Mouse (Mus musculus): ENCODE results near the gene Mapk10.

The Mapk10 gene

GRCm38 (mm10) chr5:103071006-103071612 is 140.0 kb downstream of the Mapk10 start:
- no peak for DNase-seq (ENCODE audit: extremely low spot score, low spot score)

- no peak for DNase-seq (ENCODE audit: extremely low spot score, low spot score)
These were observed 160.7 kb downstream of the Mapk10 start for GRCm38 (mm10) chr5:103050319-103050916.

GRCm38 (mm10) chr5:103048011-103048410 is 163.1 kb downstream of the Mapk10 start:
- no peak for DNase-seq (ENCODE audit: extremely low spot score, low spot score)

- DNase-seq (ENCODE audit: extremely low spot score, low spot score) = no peak
These were observed 173.4 kb downstream of the Mapk10 start for GRCm38 (mm10) chr5:103037752-103038151.

- DNase-seq (ENCODE audit: extremely low spot score, low spot score) = no peak
These were observed 182.1 kb downstream of the Mapk10 start for GRCm38 (mm10) chr5:103028940-103029621.

GRCm38 (mm10) chr5:103022504-103023172 is 188.5 kb downstream of the Mapk10 start:
- DNase-seq (ENCODE audit: extremely low spot score, low spot score) = no peak

- no peak for DNase-seq (ENCODE audit: extremely low spot score, low spot score)
These were observed 189.7 kb downstream of the Mapk10 start for GRCm38 (mm10) chr5:103021479-103021878.

GRCm38 (mm10) chr5:103020954-103021353 is 190.2 kb downstream of the Mapk10 start:
- DNase-seq (ENCODE audit: extremely low spot score, low spot score) = no peak

GRCm38 (mm10) chr5:103020127-103020526 is 191.0 kb downstream of the Mapk10 start:
- no peak for DNase-seq (ENCODE audit: extremely low spot score, low spot score)

- DNase-seq (ENCODE audit: extremely low spot score, low spot score) = no peak
These were observed 193.5 kb downstream of the Mapk10 start for GRCm38 (mm10) chr5:103017637-103018036.

GRCm38 (mm10) chr5:103014309-103014708 is 196.8 kb downstream of the Mapk10 start:
- DNase-seq (ENCODE audit: extremely low spot score, low spot score) = no peak

GRCm38 (mm10) chr5:103008894-103009293 is 202.2 kb downstream of the Mapk10 start:
- DNase-seq (ENCODE audit: extremely low spot score, low spot score) = no peak

- DNase-seq (ENCODE audit: extremely low spot score, low spot score) = no peak
These were observed 209.0 kb downstream of the Mapk10 start for GRCm38 (mm10) chr5:103002116-103002515.

GRCm38 (mm10) chr5:103000572-103000971 is 210.6 kb downstream of the Mapk10 start:
- no peak for DNase-seq (ENCODE audit: extremely low spot score, low spot score)

GRCm38 (mm10) chr5:102998524-102998923 is 212.6 kb downstream of the Mapk10 start:
- no peak for DNase-seq (ENCODE audit: extremely low spot score, low spot score)

GRCm38 (mm10) chr5:102997907-102998306 is 213.2 kb downstream of the Mapk10 start:
- no peak for DNase-seq (ENCODE audit: extremely low spot score, low spot score)

- no peak for DNase-seq (ENCODE audit: extremely low spot score, low spot score)
These were observed 214.8 kb downstream of the Mapk10 start for GRCm38 (mm10) chr5:102996331-102996730.

GRCm38 (mm10) chr5:102995928-102996327 is 215.2 kb downstream of the Mapk10 start:
- DNase-seq (ENCODE audit: extremely low spot score, low spot score) = no peak

GRCm38 (mm10) chr5:102993951-102994350 is 217.2 kb downstream of the Mapk10 start:
- no peak for DNase-seq (ENCODE audit: extremely low spot score, low spot score)

GRCm38 (mm10) chr5:102991691-102992090 is 219.4 kb downstream of the Mapk10 start:
- DNase-seq (ENCODE audit: extremely low spot score, low spot score) = no peak

- no peak for DNase-seq (ENCODE audit: extremely low spot score, low spot score)
These were observed 232.8 kb downstream of the Mapk10 start for GRCm38 (mm10) chr5:102978382-102978781.

GRCm38 (mm10) chr5:102977138-102977537 is 234.0 kb downstream of the Mapk10 start:
- DNase-seq (ENCODE audit: extremely low spot score, low spot score) = no peak

Measured in neural tube, embryonic 10.5 days (tissue).